Comparison of ENCODE assay signal across 29 mouse cellular contexts in genomic region chr10:122821549-122821948, GRCm38 (mm10).
A peak's percentile ranks its signal among the peaks of the same experiment; 100 is the strongest.
DNase-seq lines count a peak whose midpoint lies in the region; ATAC-seq lines count a peak whose summit lies in the region.
"Had no signal": no experiment of that assay in that cellular context is flagged by ENCODE, and none has a peak within 500 bp of the region (broad histone marks: within the 10 kb centered on the region; RNA-seq: fewer than 3 reads in every experiment).

No protein-coding gene starts in this region.

- H3K4me1 ChIP-seq in forebrain, embryonic 12.5 days, result no peaks in the 10 kb centered on the region
- H3K4me1 ChIP-seq in forebrain, embryonic 10.5 days, result peaks cover 3% of the 10 kb centered on the region; the same call in 1 of the 2 replicates
- no peaks in the 10 kb centered on the region for H3K4me1 ChIP-seq in intestine, embryonic 16.5 days (ENCODE audit: control insufficient read depth, insufficient read depth, low read length)
- H3K4me1 ChIP-seq: embryonic facial prominence, embryonic 12.5 days had no signal

- no peaks in the 10 kb centered on the region for H3K9me3 ChIP-seq in forebrain, embryonic 12.5 days
- no peaks in the 10 kb centered on the region for H3K9me3 ChIP-seq in forebrain, embryonic 10.5 days
- H3K9me3 ChIP-seq in intestine, embryonic 16.5 days (ENCODE audit: control insufficient read depth, low read length), result no peaks in the 10 kb centered on the region
- H3K9me3 ChIP-seq: embryonic facial prominence, embryonic 12.5 days; heart, embryonic 13.5 days; limb, embryonic 15.5 days; megakaryocyte, embryonic 14.5 days; neural tube, embryonic 12.5 days had no signal

- H3K4me3 ChIP-seq in forebrain, embryonic 12.5 days (replicated peaks), result no peak overlapping the region
- no peak overlapping the region for H3K4me3 ChIP-seq in forebrain, embryonic 10.5 days
- H3K4me3 ChIP-seq in intestine, embryonic 16.5 days (ENCODE audit: low read length), result no peak overlapping the region
- H3K4me3 ChIP-seq: embryonic facial prominence, embryonic 12.5 days; erythroblast, embryonic 14.5 days; heart, adult 2 months; heart, embryonic 13.5 days; limb, embryonic 15.5 days; megakaryocyte, embryonic 14.5 days; neural tube, embryonic 12.5 days had no signal

- intact Hi-C loops in left cerebral cortex, postnatal 4 days (cut with DNase I), result no loop called here

- H3K9ac ChIP-seq in forebrain, embryonic 12.5 days, result no peak overlapping the region
- no peak overlapping the region for H3K9ac ChIP-seq in intestine, embryonic 16.5 days (ENCODE audit: low read depth, low read length)
- H3K9ac ChIP-seq: embryonic facial prominence, embryonic 12.5 days; heart, embryonic 13.5 days; hindbrain, embryonic 14.5 days; limb, embryonic 15.5 days; liver, embryonic 14.5 days; lung, embryonic 14.5 days; neural tube, embryonic 12.5 days had no signal

- no peak for DNase-seq in forebrain, embryonic 10.5 days (ENCODE audit: extremely low spot score, low spot score)
- DNase-seq in left cerebral cortex, postnatal 4 days, result peak; percentile 29
- no peak for DNase-seq in left cerebral cortex, adult 9 months (ENCODE audit: low spot score in 2 of 2)
- DNase-seq in cerebellum, adult 8-10 months, result peak; percentile 50
- no peak for DNase-seq in urinary bladder, postnatal 25 days (ENCODE audit: low spot score)
- DNase-seq: adrenal gland, postnatal 36 days; gastrocnemius, postnatal 14 days; heart, adult 2 months; heart, postnatal 14 days; kidney, adult 11 months; kidney, postnatal 4 days; lung, embryonic 14.5 days; midbrain, embryonic 14.5 days; retina, postnatal 1 day; right cerebral cortex, postnatal 25 days; thymus, postnatal 25 days had no signal

- H3K27me3 ChIP-seq in forebrain, embryonic 12.5 days, result no peaks in the 10 kb centered on the region
- H3K27me3 ChIP-seq in forebrain, embryonic 10.5 days (ENCODE audit: poor library complexity, severe bottlenecking), result no peaks in the 10 kb centered on the region
- no peaks in the 10 kb centered on the region for H3K27me3 ChIP-seq in intestine, embryonic 16.5 days (replicated peaks; ENCODE audit: control insufficient read depth, insufficient read depth, low read length)
- H3K27me3 ChIP-seq: embryonic facial prominence, embryonic 12.5 days; heart, embryonic 13.5 days; limb, embryonic 15.5 days; neural tube, embryonic 12.5 days had no signal

- 77% methylated on average over 6 of the region's 6 CpGs for WGBS in forebrain, embryonic 12.5 days
- WGBS in forebrain, embryonic 10.5 days, result 81% methylated on average over 6 of the region's 6 CpGs
- WGBS in intestine, embryonic 16.5 days, result 72% methylated on average over 6 of the region's 6 CpGs

- ATAC-seq in forebrain, embryonic 12.5 days (ENCODE audit: low FRiP score), result peak; percentile 39; the same call in 1 of the 2 replicates
- 0 out of 2 replicates have a peak, but pooled peaks have one; percentile 21 for ATAC-seq in intestine, embryonic 16.5 days
- no peak for ATAC-seq in megakaryocyte progenitor cell, adult 5-6 weeks (replicated peaks; ENCODE audit: poor library complexity)
- ATAC-seq: CD4-positive, CD25-positive, alpha-beta regulatory T cell, adult 4 months; forebrain, embryonic 16.5 days had no signal

- H3K36me3 ChIP-seq in forebrain, embryonic 12.5 days (replicated peaks), result no peaks in the 10 kb centered on the region
- H3K36me3 ChIP-seq in forebrain, embryonic 10.5 days (replicated peaks), result no peaks in the 10 kb centered on the region
- no peaks in the 10 kb centered on the region for H3K36me3 ChIP-seq in intestine, embryonic 16.5 days (ENCODE audit: control insufficient read depth, insufficient read depth, low read length)
- H3K36me3 ChIP-seq: embryonic facial prominence, embryonic 12.5 days; heart, embryonic 13.5 days; limb, embryonic 15.5 days; neural tube, embryonic 12.5 days had no signal

- H3K4me2 ChIP-seq in forebrain, embryonic 12.5 days, result no peak overlapping the region
- no peak overlapping the region for H3K4me2 ChIP-seq in intestine, embryonic 16.5 days (ENCODE audit: low read depth, low read length)
- H3K4me2 ChIP-seq: embryonic facial prominence, embryonic 12.5 days; heart, embryonic 13.5 days; hindbrain, embryonic 14.5 days; limb, embryonic 15.5 days; lung, embryonic 14.5 days; neural tube, embryonic 12.5 days had no signal

- H3K27ac ChIP-seq in forebrain, embryonic 12.5 days, result no peak overlapping the region
- H3K27ac ChIP-seq in forebrain, embryonic 10.5 days, result no peak overlapping the region
- H3K27ac ChIP-seq in intestine, embryonic 16.5 days (ENCODE audit: low read length), result no peak overlapping the region
- H3K27ac ChIP-seq: embryonic facial prominence, embryonic 12.5 days; heart, adult 2 months; heart, embryonic 13.5 days; hindbrain, embryonic 14.5 days; limb, embryonic 15.5 days; liver, embryonic 14.5 days; neural tube, embryonic 12.5 days had no signal

Comparison
In these comparisons a context has a peak if more than half of its experiments do, and no peak if none do; other contexts are left out.
1. DNase-seq: peak in left cerebral cortex, postnatal 4 days (single experiment) and cerebellum, adult 8-10 months (single experiment); none in forebrain, embryonic 10.5 days (single experiment), left cerebral cortex, adult 9 months (0 of 2) and urinary bladder, postnatal 25 days (single experiment).